Mouse (Mus musculus): ENCODE measurements around the gene Aatk.

GRCm38 (mm10) chr11:119961511-119961910, 85.5 kb downstream of the Aatk start:
- TF ChIP-seq HCFC1 (IDR thresholded peaks at IDR 0.05; ENCODE audit: borderline replicate concordance, insufficient read depth, low read length) (no peak), ZC3H11A (IDR thresholded peaks at IDR 0.05; ENCODE audit: borderline replicate concordance, low read depth, low read length) (no peak)

Data from ES-E14 (cell line).